ENCODE assay signal across 28 mouse cellular contexts in genomic region chr9:61387797-61388196, GRCm38 (mm10). TPM values are rescaled to one million over a fixed set of nuclear protein-coding genes. Genes with fewer than 3 reads are reported as not detected.
A peak's percentile ranks its signal among the peaks of the same experiment; 100 is the strongest.
DNase-seq lines count a peak whose midpoint lies in the region; ATAC-seq and TF ChIP-seq lines count a peak whose summit lies in the region.
"Had no signal": no experiment of that assay in that cellular context is flagged by ENCODE, and none has a peak within 500 bp of the region (broad histone marks: within the 10 kb centered on the region; RNA-seq: fewer than 3 reads in every experiment).

No protein-coding gene starts in this region.

- peaks cover 74% of the 10 kb centered on the region for H3K4me1 ChIP-seq in liver, postnatal 0 days (ENCODE audit: insufficient read depth)
- H3K4me1 ChIP-seq in liver, embryonic 11.5 days (replicated peaks; ENCODE audit: control insufficient read depth, insufficient read depth, low read length), result peaks cover 33% of the 10 kb centered on the region
- peaks cover 82% of the 10 kb centered on the region for H3K4me1 ChIP-seq in hindbrain, embryonic 14.5 days (replicated peaks; ENCODE audit: control insufficient read depth, insufficient read depth, low read length)

- no peak for DNase-seq in liver, postnatal 0 days
- DNase-seq in liver, embryonic 11.5 days (ENCODE audit: low spot score), result no peak
- DNase-seq in B cell, adult 2 months, result peak; percentile 46 to 51
- peak; percentile 45 for DNase-seq in T-cell, adult 2 months (ENCODE audit: low spot score)
- no peak for DNase-seq in embryo, embryonic 10.5 days (ENCODE audit: low spot score)
- DNase-seq in hindbrain, embryonic 14.5 days (ENCODE audit: low spot score), result no peak
- no peak for DNase-seq in cerebellum, adult 18-20 months
- DNase-seq: adrenal gland, adult 2 months; cerebellum, adult 9-10 months; forebrain, postnatal 0 days; gastrocnemius, postnatal 36 days; heart, postnatal 4 days; layer of hippocampus, postnatal 36 days; lung, adult 2 months; lung, postnatal 14 days; right cerebral cortex, adult 18-20 months; right cerebral cortex, postnatal 4 days; thymus, adult 2 months had no signal

- no peak overlapping the region for H3K4me3 ChIP-seq in liver, postnatal 0 days (ENCODE audit: low read depth, low read length)
- H3K4me3 ChIP-seq in liver, embryonic 11.5 days (ENCODE audit: low read depth, low read length), result no peak overlapping the region
- no peak overlapping the region for H3K4me3 ChIP-seq in hindbrain, embryonic 14.5 days (replicated peaks; ENCODE audit: low read length)
- H3K4me3 ChIP-seq: embryonic facial prominence, embryonic 10.5 days; heart, embryonic 15.5 days; kidney, embryonic 15.5 days; limb, embryonic 12.5 days; liver, embryonic 12.5 days; neural tube, embryonic 13.5 days had no signal

- TF ChIP-seq EP300 in liver, postnatal 0 days (IDR thresholded peaks at IDR 0.05; ENCODE audit: low read depth), result no peak

- peaks cover 3% of the 10 kb centered on the region; the same call in 1 of the 2 replicates for H3K36me3 ChIP-seq in liver, postnatal 0 days (replicated peaks; ENCODE audit: insufficient read depth, low read length)
- no peaks in the 10 kb centered on the region; the same call in 1 of the 2 replicates for H3K36me3 ChIP-seq in liver, embryonic 11.5 days (ENCODE audit: control insufficient read depth, insufficient read depth, low read length)
- peaks cover 10% of the 10 kb centered on the region; the same call in 1 of the 2 replicates for H3K36me3 ChIP-seq in hindbrain, embryonic 14.5 days (replicated peaks; ENCODE audit: control insufficient read depth, insufficient read depth)
- H3K36me3 ChIP-seq: heart, embryonic 15.5 days had no signal

- ATAC-seq in liver, postnatal 0 days, result no peak
- ATAC-seq in liver, embryonic 11.5 days (replicated peaks; ENCODE audit: low FRiP score), result no peak
- ATAC-seq in monocyte, adult 5-6 weeks (replicated peaks; ENCODE audit: insufficient number of reproducible peaks, low FRiP score, low TSS enrichment, poor library complexity, severe bottlenecking), result peak; percentile 62
- no peak for ATAC-seq in hindbrain, embryonic 14.5 days (ENCODE audit: low FRiP score)
- ATAC-seq: forebrain, postnatal 0 days; hindbrain, postnatal 0 days; intestine, embryonic 16.5 days; liver, embryonic 12.5 days had no signal

- H3K9me3 ChIP-seq in liver, postnatal 0 days (ENCODE audit: low read length), result no peaks in the 10 kb centered on the region
- no peaks in the 10 kb centered on the region for H3K9me3 ChIP-seq in liver, embryonic 11.5 days (ENCODE audit: control insufficient read depth, low read length)
- H3K9me3 ChIP-seq in hindbrain, embryonic 14.5 days (ENCODE audit: control insufficient read depth, low read length), result no peaks in the 10 kb centered on the region
- H3K9me3 ChIP-seq: embryonic facial prominence, embryonic 10.5 days; heart, embryonic 15.5 days; kidney, embryonic 15.5 days; limb, embryonic 12.5 days; liver, embryonic 12.5 days; neural tube, embryonic 13.5 days had no signal

- WGBS in liver, postnatal 0 days (ENCODE audit: insufficient replicate concordance), result 53% methylated on average over 5 of the region's 5 CpGs
- 77% methylated on average over 5 of the region's 5 CpGs for whole genome bisulfite sequencing in liver, embryonic 11.5 days
- WGBS in hindbrain, embryonic 14.5 days, result 66% methylated on average over 5 of the region's 5 CpGs

- H3K27ac ChIP-seq in liver, postnatal 0 days (ENCODE audit: low read depth), result no peak overlapping the region
- no peak overlapping the region for H3K27ac ChIP-seq in liver, embryonic 11.5 days (ENCODE audit: low read depth, low read length)
- no peak overlapping the region for H3K27ac ChIP-seq in hindbrain, embryonic 14.5 days
- H3K27ac ChIP-seq: embryonic facial prominence, embryonic 10.5 days; heart, embryonic 15.5 days; hindbrain, postnatal 0 days; limb, embryonic 12.5 days; liver, embryonic 12.5 days; neural tube, embryonic 13.5 days; stomach, postnatal 0 days had no signal

- H3K4me2 ChIP-seq in liver, postnatal 0 days (ENCODE audit: low read depth, low read length), result no peak overlapping the region
- H3K4me2 ChIP-seq in liver, embryonic 11.5 days, result no peak overlapping the region
- no peak overlapping the region for H3K4me2 ChIP-seq in hindbrain, embryonic 14.5 days (replicated peaks)
- H3K4me2 ChIP-seq: heart, embryonic 15.5 days; kidney, embryonic 15.5 days; limb, embryonic 12.5 days; liver, embryonic 12.5 days; neural tube, embryonic 13.5 days had no signal

- H3K27me3 ChIP-seq in liver, postnatal 0 days (ENCODE audit: insufficient read depth, low read length), result no peaks in the 10 kb centered on the region
- H3K27me3 ChIP-seq in liver, embryonic 11.5 days (replicated peaks; ENCODE audit: control insufficient read depth, insufficient read depth, low read length), result no peaks in the 10 kb centered on the region; the same call in 1 of the 2 replicates
- no peaks in the 10 kb centered on the region for H3K27me3 ChIP-seq in hindbrain, embryonic 14.5 days (ENCODE audit: control insufficient read depth, insufficient read depth, low read length)
- H3K27me3 ChIP-seq: limb, embryonic 12.5 days; neural tube, embryonic 13.5 days had no signal

- TF ChIP-seq CTCF in liver, postnatal 0 days (IDR thresholded peaks at IDR 0.05; ENCODE audit: low read depth), result peak; percentile 22; the same call in 1 of the 2 replicates

- H3K9ac ChIP-seq in liver, postnatal 0 days (replicated peaks), result no peak overlapping the region
- H3K9ac ChIP-seq in liver, embryonic 11.5 days (ENCODE audit: low read depth, low read length), result no peak overlapping the region
- no peak overlapping the region for H3K9ac ChIP-seq in hindbrain, embryonic 14.5 days
- H3K9ac ChIP-seq: forebrain, postnatal 0 days; heart, embryonic 15.5 days; kidney, embryonic 15.5 days; limb, embryonic 12.5 days; liver, embryonic 12.5 days; neural tube, embryonic 13.5 days had no signal

RNA-seq across cellular contexts. Expression of gene Tle3, which starts 15.6 kb away (rescaled TPM):
- polyA plus RNA-seq in liver, postnatal 0 days (2015; fragmentation: Nextera tagmentation; extraction: Ambion mirVana), result 3.2 and 3.6 TPM in 2 replicates
- 15.0 and 15.8 TPM in 2 replicates for polyA plus RNA-seq in liver, embryonic 11.5 days (2014; fragmentation: Nextera tagmentation; extraction: Ambion mirVana)
- total RNA-seq in monocyte, adult 5-6 weeks (2017), result 96.0 to 177 TPM (median 119 TPM) in 3 replicates
- 22.4 and 23.9 TPM in 2 replicates for polyA plus RNA-seq in hindbrain, embryonic 14.5 days (2014; fragmentation: Nextera tagmentation; extraction: Ambion mirVana)

Comparison
In these comparisons a context has a peak if more than half of its experiments do, and no peak if none do; other contexts are left out.
1. DNase-seq: peak in B cell, adult 2 months (2 of 2) and T-cell, adult 2 months (single experiment); none in liver, postnatal 0 days (single experiment), liver, embryonic 11.5 days (single experiment), embryo, embryonic 10.5 days (single experiment), hindbrain, embryonic 14.5 days (single experiment) and cerebellum, adult 18-20 months (0 of 2).